Mouse (Mus musculus) gastrocnemius, adult 8-10 months (tissue): ENCODE data around the gene Ctse. TPM values are rescaled to one million over a fixed set of nuclear protein-coding genes. Genes with fewer than 3 reads are reported as not detected.
A peak's percentile ranks its signal among the peaks of the same experiment; 100 is the strongest.
"Not testable (repeated sequence)": the region's sequence is repeated elsewhere in the genome, so short reads cannot be mapped to it uniquely, and the experiment has no call there.

Experiments used
- DNase-seq, 2 experiments: peaks; one replicate each; pipeline ENCODE4 v3.0.0; 2022; ENCODE audit warnings: low spot score in 2 of 2
- total RNA-seq, 4 experiments: library from RNA; stranded (reverse); gene quantifications; 2 replicates each; pipeline ENCODE4 v1.2.4; 2022

Ctse gene
- total RNA-seq: not detected

DNA sequence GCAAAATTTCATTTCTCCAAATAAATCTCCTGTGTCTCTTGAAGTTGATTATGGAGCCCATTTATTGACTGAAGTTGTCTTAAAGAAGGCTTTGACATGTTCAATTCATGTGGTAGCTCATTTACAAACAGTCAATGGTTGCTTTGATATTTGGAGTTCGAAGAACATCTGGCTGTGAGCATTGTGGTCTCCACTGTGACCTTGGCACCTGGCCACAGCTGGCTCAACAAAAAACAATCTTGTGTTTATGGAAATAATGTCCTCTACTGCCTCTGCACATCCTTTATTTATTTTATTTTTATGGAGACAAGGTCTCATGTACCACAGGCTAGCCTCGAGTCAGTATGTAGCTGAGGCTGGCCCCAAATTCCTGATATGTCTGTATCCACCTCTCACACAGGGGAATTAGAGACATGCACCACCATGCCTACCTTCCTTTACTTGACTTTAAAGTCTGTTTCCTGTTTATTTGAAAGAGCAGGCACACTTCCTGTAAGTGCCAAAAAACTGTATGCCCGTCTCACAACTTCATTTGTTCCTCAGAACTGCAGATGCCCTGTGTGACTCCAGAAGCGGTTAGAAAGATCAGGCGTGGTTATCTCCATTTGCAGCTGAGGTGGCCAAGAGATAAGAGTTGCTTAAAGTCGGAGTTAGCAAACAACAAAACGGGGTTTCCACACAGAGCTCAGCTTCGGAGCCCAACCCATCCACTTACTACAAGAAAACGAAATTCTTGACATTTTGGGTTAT is at the start of gene Ctse:
Gene Ctse, plus strand, starts transcription at position 516 of the 750 bp plus-strand sequence.
- DNase-seq: no peak

DNA sequence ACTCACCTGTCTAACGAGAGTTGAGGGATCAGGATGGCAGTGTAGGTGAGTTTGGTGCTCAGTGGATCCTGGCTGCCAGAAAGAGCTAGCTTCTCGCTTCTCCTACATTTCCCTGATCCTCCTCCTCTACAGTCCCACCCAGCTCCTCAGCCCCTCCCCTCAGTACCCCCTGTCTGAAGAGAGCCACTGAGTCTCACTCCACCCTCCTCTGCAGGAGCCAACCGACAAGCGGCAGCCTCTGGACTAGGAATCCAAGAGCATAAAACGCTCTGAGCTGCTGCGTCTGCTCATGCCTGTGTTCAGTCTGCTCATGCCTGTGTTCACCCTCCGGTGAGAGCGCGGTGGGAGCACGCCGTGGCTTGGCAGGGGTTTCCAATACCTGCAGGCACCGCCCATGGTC is 39.2 kb upstream of the Ctse start, which contains the start of gene Avpr1b:
Gene Avpr1b, plus strand, starts transcription at position 335 of the 400 bp plus-strand sequence.
- DNase-seq: no peak

DNA sequence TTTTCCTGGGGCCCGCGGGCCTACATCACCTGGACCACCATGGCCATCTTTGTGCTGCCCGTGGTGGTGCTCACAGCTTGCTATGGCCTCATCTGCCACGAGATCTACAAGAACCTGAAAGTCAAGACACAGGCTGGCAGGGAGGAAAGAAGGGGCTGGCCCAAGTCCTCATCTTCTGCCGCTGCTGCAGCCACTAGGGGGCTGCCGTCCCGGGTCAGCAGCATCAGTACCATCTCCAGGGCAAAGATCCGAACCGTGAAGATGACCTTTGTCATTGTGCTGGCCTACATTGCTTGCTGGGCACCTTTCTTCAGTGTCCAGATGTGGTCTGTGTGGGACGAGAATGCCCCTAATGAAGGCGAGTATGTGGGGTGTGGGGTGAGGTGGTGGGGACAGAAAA is 37.8 kb upstream of the Ctse start:
- no peak for DNase-seq

DNA sequence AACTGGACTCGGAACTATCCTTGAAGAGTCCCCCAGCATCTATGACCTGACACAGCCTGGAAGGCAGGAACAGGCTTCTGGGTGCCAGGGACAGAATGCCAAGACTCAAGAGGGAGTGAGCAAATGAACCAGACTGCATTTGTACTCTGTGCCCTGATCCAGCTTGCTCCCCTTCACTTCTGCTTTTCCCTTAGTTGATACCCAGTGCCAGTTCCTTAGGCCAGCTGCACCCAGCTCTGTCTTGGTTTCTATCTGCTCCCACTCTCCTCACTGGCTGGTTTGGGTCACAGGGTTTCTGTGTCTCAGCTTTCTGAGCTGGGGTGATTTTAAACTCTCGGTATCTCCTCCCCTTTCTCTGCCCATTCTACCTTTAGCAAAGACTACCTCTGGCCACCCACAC is 31.4 kb upstream of the Ctse start:
- no peak for DNase-seq

DNA sequence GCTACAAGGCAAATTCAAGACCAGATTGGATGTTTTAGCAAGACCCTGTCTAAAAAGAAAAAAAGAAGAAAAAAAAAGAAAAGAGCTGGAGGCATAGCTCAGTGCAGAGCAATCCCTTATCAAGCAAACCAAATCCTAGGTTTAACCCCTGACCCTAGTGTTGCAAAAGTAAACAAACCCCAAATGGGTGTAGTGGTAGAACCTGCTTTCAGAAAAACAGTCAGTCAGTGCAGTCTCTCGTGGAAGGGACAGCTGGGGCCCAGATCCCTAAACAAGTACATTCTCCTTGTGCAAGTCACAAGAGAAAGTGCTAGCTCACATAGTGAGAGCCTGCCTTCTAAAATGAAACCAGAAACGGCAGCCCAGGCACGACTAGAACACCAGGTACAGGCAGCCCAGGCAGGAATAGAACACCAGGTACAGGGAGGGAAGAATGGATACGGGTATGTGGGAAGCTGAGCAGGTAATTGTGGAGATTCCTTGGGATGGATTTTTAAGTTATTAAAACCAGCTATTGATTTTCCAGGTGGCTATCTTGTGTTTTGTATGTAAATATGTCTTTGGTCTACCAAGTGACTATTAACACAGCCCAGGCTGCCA is 25.4 kb upstream of the Ctse start:
- DNase-seq: no peak

DNA sequence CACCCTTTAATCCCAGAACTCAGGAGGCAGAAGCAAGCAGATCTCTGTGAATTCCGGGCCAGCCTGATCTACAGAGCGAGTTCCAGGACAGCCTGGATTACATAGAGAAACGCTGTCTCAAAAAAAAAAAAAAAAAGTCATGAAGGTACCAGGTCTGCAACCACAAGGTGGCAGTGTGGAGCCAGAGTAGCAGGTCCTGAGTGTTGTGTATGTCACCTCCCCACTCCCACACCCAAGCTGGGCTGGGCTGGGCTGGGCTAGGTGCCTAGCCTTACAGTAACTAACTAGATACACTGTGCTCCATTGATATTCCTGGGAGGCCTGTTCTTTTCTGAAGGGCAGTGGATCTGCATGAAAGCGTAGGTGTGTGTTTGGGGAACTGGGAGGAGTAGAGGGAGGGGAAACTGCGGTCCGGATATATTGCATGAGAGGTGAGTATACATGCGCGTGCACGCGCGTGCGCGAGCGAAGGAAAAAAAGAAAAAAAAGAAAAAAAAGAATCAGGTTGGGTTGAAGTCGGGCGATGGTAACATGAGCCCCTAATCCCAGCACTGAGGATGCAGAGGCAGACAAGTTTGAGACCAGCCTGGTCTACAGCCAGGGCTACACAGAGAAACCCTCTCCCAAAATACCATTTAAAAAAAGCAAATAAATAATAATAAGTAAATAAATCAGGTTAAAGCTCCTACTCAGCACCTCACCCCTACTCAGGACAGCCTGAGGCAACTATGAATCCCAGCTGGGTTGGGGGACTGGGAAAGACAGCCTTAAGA is 24.6 kb upstream of the Ctse start:
- DNase-seq: peak; percentile 41 to 51

DNA sequence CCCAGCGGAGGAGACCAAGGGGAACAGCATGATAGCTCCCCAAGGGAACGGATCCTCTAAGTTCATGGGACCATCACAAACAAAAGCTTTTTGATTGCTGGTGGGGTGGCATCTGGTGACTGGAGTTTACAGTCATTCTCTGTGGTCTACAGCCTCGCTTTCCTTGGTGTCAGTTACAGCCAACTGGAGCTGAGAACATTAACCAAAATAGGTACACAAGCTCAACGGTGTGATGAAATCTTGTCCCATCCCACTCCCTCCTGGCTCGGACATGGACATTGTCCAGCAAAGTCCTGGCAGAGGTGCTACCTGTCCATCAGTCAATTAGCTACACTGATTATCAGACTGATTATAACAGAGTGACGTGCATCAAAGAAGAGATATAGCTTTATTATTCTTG is 23.5 kb upstream of the Ctse start:
- DNase-seq: no peak

DNA sequence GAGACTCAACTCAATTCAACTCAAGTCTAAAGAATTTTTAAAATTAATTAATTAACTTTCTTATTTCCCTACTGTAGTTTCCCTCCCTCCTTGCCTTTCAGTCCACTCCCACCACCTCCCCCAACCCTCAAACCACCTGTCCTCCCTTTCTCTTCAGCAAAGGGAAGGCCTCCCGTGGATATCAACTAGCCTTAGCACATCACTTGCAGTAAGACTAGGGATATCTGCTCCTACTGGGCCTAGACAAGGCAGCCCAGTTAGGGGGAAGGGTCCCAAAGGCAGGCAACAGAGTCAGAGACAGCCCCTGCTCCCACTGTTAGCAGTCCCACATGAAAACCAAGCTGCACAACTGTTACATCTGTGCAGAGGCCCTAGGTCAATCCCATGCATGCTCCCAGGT is 22.0 kb upstream of the Ctse start:
- no peak for DNase-seq

DNA sequence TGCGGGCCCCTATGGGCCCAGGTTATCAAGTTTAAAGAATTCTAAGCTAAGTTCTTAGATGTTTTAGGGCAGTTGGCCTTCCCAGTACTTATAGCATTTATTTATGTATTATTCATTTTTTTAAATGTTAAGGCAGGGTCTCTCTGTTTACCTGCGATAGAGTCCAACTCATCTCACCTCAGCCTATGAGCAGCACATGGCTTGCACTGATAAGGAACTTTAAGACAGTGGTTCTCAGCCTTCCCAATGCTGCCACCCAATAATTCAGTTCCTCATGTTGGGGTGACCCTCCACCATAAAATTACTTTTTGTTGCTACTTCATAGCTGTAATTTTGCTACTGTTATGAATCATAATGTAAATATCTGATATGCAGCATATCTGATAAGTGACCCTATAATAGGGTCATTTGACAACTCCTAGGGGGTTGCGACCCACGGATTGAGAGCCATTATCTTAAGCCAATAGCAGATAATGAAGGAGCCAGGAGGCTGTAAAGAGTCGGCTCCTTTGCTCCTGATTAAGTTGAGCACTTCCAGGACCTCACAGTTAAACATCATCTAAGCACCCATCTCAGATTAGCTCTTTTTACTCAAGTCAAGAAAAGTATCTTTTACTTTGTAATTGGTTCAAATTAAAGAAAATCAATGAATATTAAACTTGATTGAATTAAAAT is 21.4 kb upstream of the Ctse start:
- no peak for DNase-seq

DNA sequence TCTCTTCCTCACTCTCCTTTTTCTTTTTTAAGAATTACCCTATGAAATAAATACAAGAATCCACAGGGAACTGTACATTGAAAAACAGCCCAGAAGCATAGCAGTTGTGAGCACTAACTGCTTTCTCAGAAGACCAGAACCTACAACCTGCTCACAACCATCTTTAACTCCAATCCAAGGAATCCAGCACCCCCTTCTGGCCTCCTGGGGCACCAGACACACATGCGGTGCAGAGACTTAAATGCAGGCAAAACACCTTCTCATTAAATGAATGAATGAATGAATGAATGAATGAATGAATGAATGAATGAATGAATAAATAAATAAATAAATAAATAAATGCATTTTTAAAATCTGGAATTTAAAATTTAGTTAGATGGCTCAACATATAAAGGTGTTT is 19.5 kb upstream of the Ctse start:
- DNase-seq: no peak

DNA sequence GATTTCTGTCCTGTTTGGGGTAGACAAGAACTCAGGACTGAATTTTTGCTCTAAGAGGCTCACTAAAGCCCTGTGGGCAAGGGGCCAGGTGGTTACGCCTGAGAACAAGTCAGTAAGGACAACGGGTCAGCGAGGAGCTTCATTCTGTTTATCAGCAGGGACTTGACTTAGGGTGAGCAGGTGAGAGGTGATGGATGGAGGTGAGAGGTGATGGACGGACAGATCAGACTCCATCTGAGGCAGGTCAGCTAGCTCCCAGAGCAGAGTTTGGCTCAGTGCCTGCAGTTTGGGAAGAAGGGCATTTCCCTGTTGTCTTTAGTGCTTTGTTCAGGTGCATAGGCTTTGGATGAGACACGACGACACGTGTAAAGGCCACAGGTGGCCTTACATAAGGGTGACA is 18.8 kb upstream of the Ctse start:
- no peak for DNase-seq

DNA sequence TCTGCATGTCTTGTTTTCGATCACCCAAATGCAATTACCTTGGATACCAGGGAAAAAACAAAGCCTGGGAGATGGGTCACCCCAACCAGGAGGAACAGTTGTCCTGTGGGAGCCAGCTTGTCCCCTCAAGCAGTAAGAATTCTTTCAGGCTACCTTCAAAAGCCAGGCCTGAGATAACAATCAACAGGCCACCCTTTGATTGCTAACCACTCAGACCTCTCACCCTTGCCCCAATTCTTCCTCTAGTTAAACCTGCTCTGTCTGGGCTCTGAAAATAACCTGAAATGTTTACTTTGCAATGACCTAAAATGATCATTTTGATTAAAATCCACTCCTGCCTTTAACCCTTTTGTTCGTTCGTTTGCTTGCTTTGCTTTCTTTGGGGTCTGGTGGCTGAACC is 14.5 kb upstream of the Ctse start:
- DNase-seq: no peak

DNA sequence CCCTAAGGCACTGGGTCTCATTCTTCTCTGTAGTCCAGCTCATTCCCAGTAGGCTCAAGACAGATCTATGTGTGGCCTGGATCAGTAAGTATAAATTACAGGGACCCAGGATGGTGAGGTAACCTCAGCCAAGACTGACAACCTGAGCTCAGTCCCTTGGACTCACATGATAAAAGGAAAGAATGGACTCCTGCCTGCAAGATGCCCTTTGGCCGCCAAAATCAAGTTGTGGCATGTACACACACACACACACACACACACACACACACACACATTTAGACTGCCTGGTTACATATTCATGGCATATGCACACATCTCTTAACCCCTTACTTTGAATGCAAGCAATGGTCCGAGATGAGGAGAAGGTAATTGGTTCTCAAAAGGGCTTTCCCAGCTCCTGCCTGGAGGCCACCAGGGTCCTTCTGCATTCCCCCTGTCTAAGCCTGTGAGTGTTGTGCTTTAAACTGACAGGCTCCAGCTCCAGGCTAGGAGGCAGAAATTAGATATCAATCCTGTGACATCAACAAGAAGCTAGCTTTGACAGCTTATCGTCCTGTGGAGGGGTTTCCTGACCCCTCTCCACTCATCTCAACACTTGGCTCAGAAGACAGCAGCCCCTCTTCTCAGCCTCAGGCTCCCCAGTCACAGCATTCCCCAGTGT is 13.8 kb upstream of the Ctse start:
- no peak for DNase-seq

DNA sequence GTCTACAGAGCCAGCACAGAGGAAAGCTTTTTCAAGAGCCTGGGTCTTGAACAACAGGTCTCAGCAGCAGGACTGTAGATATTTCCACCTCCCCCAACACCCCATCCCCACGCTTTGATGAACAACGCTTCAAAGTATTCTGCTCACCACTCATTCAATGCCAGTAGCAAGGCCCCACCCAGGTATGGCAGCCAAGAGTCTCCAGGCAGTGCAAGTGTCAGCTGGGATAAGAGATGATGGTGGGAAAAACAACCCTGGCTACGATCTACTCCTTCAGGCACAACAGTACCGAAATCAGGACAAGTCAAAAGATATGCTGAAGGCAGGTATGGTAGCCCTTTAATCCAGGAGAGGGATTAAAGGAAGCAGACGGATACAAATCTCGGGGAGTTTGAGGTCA is 11.9 kb upstream of the Ctse start:
- no peak for DNase-seq

DNA sequence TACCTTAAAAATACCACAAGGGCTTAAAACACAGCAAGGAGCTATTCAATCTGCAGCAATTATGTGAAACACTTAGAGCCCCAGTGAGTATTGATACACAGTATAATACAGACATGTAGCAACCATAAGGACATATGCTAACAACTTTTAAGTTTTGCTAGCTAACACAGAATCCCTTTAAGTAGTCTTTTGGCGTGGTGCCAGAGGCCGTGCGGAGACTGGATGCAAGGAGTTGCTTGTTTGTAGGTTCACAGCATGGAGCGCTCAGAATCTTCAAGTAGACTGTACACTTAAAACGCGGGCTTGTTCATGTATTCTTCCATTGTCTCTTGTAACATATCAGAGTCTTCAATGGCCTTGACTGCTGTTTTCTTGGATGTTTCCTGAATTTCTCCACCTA is 5.9 kb upstream of the Ctse start:
- DNase-seq: not testable (repeated sequence)

DNA sequence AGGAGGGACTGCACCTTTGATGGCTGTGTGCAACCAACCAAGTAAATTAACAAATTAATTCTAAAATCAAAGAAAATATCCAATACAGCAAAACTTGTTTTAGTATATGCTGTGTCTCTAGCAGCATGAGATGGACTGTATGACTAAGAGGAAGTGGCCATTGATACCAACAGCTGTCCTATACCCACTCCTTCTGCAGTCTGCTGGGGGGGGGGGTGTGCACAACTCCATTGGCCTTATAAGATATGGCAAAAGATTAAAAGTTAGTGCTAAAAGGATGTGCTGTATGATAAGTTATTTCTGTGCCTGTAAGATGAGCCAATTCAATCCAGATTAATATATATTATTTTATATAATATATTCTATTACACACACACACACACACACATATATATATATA is 3.6 kb upstream of the Ctse start:
- no peak for DNase-seq

DNA sequence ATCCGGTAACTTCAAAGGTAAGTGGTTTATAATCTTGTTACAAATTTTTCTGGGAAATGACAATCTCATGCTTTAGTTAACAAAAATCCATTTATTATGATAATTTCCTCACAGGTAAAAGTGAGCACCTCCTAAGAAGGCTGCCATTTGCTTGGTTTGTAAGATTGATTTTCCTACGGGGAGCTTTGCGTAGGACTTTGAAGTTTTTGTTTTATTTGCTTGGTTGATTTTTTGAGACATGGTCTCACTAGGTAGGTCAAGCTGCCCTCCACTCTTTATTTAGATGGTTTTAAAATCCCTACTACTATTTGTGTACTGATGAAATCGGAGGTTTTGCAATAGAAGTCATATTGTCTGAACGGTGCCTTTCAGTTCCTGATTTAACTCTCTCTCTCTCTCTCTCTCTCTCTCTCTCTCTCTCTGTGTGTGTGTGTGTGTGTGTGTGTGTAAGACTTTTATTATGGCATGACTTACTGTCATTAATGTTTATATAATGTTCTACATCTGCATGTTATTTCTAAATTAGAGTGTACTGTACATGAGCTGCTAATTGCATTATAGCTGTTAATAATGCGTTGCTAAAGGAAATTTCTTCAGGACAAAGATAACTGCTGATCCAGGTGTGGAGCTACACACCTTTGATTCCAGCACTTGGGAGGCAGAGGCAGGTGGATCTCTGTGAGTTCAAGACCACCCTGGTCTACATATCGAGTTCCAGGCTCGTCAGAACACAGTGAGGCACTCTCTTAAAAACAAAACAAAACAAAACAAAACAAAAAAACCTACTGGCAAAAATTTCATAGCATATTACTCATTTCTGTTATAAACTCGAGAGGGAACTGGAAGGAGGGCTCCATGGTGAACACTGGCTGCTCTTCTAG is 675 bp downstream of the Ctse start:
- no peak for DNase-seq

DNA sequence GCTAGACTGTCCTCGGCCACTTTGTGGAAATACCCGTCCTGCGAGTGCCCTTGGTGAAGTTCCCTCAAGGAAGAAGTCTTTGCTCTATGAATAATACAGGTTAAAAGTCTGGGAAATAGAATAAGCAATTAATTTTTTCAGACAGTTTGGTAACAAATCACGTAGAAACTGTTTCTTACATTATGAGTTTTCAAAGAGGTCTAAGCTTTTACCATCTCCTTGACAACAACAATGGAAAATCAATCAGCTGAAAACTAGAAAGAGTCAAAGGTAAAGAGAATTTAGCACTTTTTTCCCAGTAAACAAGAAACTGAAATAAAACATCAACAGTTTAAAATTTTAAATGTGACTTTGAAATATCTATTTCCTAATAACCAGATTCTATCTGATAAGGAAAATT is 2.0 kb downstream of the Ctse start:
- no peak for DNase-seq

DNA sequence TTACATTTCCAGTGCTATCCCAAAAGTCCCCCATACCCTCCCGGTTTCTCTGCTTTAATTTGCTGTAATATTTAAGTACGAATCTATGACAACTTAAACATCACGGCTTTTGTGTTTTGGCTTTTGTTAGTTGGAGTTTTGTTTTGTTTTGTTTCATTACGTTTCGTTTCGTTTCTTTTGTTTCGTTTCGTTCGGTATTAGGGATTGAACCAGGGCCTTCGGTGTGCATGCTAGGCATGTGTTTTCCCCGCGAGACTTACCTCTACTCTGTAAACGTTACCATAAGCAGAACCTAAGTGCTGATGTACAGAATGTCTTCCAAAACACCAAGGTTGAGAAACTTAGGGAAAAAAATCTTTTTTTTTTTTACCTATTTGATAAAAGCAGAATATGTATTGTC is 3.5 kb downstream of the Ctse start:
- DNase-seq: no peak

DNA sequence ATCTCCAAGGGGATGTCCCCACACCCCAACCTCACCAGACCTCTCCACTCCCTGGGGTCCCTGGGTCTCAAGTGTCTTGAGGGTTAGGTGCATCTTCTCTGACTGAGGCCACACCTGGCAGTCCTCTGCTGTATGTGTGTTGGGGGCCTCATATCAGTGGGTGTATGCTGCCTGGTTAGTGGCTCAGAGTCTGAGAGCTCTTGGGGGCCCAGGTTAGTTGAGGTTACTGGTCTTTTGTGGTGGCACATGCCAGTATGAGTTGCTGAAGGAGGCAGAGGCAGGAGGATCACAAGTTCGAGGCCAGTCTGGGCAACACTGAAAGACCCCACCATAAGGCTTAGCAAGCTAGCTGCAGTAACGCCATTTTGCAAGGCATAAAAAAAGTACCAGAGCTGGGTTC is 4.1 kb downstream of the Ctse start:
- DNase-seq: no peak
